Mouse (Mus musculus): ENCODE measurements around the gene Mdh1b. TPM values are rescaled to one million over a fixed set of nuclear protein-coding genes. Genes with fewer than 3 reads are reported as not detected.

The Mdh1b gene
- total RNA-seq, 4 experiments from 2014 or later, result 0.21 to 0.46 TPM; not detected in 2

GRCm38 (mm10) chr1:63658016-63658415, 72.1 kb downstream of the Mdh1b start:
- DNase-seq, result peak; percentile 9

Other genes starting within 250 kb of the Mdh1b start
- gene Gm39653, start 114.3 kb downstream of the Mdh1b start, total RNA-seq (2022), result not detected
- not detected for gene Dytn, start 43.4 kb downstream of the Mdh1b start, total RNA-seq (2022)
- gene Fastkd2, start 296 bp upstream of the Mdh1b start, total RNA-seq (2022), result 10 to 100 TPM; 22.2 to 35.0 (median 28.4) TPM
- gene 4933402D24Rik, start 38.9 kb upstream of the Mdh1b start, total RNA-seq (2022), result not detected